Mouse (Mus musculus) spleen, adult 18-20 months (tissue): ENCODE data around the gene Brsk1.

ENCODE experiments used
- DNase-seq, 2 experiments: peaks; one replicate each; pipeline ENCODE4 v3.0.0; 2022; ENCODE audit warnings: mixed read lengths in 2 of 2

Brsk1 gene

DNA sequence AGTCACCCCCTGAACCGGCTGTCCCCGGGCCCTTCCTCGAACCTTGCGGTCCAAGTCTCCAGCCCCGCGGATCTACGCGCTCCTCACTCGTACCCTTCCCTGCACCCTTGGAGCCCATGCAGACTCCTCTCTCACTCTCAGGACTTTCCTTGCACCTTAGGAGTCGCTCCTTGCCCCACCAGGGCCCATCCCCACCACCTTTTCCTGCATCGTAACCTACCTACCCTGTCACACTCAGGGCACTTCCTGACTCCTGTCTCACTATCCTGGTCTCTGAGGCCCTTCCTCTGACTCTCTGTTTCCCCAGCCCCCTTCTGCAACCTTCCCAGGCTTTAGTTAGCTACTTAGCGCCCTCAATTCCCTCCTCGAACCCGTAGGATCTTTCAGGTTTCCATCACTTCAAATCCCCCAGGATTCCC lies 49.9 kb downstream of the Brsk1 start:
- DNase-seq: no peak

DNA sequence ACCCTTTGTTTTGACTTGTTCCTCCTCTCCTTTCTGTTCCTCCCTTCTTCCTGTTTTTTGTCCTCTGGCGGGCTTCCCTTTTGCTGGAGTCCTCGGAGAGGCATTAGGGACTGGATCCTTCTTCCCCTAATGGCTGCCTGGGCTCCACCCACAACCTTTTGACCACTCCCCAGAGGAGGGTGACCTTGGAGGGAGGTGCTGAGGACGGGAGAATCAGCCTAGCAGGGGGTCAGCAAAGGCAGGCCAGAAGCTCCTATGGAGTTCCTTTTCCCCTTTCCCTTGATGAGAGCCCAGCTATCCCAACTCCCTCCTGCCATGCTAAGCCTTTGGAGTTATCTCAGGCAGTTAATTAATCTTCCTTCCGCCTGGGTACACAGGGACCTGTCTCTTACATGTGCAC lies 50.7 kb downstream of the Brsk1 start:
- peak in 1 of 2 experiments; percentile 30 for DNase-seq

DNA sequence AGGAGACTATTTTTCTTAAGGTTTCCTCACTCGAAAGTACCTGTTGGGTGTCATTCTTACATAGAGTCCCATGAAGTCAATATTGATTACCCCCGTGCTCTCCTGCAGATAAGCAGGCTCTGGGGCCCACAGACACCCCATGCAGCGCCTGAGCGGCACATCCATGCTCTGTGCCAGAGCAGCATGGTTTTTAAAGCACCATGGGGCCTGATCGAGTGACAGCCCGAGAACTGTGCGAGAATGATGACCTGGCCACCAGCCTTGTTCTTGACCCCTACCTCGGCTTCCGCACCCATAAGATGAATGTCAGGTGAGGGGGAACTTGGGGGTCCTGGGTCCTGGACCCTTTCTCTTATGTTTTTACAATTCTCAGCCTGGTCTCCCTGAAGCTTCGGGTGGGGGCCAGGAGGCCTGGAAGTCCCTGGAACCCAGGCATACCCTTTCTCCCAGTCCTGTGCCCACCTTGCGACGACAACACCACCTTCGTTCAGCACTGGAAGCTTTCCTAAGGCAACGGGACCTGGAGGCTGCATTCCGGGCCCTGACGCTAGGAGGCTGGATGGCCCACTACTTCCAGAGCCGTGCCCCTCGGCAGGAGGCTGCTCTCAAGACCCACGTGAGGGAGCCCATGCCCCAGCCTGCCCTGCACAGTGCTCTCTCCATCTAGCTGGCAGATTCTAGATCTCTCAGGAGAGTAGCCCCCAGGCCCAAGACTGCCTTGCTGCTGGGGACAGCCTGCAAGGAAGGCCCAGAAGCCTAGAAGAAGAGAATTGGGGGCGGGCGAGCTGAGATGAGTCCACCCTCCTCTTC lies 51.5 kb downstream of the Brsk1 start:
- DNase-seq: no peak

DNA sequence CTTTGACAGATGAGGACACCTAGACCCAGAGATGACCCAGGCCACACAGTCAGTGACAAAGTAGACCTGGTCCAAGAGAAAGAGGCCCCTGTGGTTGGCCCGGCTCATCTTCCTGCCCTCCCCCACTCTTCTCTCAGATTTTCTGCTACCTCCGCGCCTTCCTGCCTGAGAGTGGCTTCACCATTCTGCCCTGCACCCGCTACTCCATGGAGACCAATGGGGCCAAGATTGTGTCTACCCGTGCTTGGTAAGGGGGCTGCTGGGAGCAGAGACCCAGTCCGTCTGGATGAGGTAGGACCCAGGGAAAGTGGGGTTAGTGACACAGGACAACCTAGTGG lies 52.0 kb downstream of the Brsk1 start:
- no peak for DNase-seq

DNA sequence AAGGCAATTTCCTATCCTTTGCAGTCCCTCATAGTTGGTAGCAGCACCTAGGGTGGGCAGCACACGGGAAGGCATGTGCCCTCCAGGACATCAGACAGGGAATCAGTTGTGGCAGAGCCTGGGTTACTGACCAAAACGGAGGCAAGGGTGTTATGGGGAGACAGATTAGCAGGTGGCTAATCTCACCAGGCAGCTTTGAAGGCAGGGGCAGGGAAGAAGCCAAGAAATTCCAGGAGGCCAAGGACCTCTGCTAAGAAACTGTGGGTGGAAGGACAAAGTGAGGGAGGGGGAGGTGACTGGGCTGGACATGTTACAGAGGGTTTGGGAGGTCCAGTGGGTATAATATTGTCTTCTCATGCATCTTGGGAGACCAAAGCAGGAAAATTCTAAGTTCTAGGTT lies 53.0 kb downstream of the Brsk1 start:
- no peak for DNase-seq

DNA sequence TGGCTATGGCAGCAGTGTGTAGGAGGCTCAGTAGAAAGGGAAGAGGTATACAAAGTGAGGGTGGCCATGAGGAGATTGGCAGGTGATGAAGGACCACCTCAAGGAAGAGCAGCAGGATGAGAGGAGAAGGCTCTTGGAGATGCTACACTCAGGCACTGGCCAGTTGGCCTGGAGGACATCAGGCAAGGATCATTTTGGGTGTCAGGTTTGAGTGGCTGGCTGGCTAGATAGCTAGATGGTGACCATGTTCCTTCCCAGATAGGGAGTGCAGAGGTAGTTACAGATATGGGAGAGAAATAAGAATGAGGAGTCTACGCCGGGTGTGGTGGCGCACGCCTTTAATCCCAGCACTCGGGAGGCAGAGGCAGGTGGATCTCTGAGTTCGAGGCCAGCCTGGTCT lies 54.5 kb downstream of the Brsk1 start:
- no peak for DNase-seq

DNA sequence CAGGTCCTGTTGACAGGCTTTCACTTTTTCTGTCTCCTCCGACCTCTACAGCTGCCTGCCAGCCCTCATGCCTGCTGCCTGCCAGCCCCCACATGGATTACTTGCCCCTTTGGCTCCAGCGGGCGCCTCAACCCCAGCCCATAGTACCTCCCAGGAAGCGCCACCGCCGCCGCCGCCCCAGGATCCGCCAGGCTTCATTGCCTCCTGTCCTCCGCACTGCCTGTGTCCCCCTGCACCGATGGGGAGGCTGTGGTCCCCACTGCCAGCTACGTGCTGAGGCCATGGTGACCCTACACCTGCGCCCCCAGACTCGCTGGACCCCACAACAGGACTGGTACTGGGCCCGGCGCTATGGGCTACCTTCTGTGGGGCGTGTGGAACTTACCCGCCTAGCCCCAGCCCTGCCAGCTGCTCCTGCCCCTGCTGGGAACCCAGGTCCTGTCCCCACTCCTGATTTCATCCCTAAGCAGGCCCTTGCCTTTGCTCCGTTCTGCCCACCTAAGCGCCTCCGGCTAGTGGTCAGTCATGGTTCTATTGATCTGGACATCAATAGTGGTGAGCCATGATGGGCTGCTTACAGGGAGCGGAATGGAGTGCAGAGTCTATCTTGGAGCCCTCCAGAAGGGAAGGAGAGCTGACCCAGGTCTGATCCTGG lies 56.0 kb downstream of the Brsk1 start:
- DNase-seq: no peak

DNA sequence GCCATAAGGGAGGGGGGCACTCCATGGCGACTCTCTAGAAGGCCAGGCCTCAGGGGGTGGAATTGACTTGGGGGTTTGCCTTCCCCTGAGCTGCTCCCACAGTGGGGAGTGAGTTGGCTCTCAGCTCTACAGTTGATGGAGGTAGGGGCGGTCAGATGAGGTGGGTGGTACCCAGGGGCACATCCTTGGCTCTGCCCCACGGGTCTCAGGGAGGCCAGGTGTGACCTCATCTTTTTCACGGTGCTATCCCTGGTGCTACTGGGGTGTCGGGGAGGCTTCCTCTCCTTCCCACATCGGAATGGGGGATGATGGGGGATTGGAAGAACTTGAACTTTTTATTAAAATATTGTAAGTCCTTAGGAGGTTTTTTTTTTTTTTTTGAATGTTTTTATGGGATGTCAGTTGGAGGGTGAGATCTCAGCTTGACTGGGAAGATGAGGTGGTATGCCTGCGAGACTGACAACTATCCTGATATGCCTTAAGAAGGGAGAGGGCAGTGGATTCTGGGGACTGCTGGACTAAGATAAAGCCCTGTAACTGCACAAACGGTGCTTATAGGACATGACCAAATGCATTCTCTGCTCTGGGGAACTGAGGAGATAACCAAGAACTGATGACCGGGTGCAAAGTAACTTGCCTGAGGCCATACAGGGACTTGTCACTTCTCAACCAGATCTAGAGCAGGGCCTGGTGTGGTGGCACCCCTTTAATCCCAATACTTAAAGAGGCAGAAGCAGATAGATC lies 56.9 kb downstream of the Brsk1 start:
- no peak for DNase-seq

DNA sequence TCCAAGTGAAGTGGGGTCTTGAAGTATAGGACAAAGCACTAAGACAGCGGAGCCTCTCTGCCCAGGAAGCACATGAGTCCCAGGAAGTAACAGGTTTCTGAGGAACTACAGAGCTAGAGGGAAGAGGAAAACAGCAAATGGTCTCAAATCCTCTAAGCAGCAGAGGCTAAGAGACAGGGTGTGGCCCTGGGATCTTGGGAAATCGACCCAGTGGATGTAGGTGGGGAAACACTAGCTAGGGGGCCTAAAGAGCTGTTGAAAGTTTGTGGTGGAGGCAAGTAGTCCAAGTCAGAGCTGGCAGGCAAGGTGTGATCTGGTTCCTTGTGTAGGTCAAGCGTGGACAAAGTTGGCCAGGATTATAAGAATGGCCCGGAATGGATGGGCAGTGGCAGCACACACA lies 57.9 kb downstream of the Brsk1 start:
- DNase-seq: no peak

DNA sequence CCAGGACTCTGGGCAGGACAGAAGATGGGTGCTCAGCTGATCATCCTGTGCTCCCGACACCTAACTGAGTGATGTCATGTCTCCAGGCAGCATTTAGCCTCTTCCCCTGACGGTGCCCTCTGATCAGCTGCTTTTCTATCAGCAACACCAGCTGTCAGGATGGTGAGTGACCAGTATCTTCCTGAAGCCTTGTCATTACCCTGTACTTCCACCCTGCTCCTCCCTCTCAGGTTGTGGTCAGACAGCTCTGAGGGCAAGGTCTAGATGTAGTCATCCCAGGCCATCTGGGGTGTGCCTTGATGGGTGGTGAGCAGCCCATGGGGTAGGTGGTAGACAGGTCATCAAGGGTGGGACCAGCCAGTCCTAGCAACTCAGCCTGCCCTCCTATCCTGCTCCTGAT lies 58.8 kb downstream of the Brsk1 start:
- no peak for DNase-seq

DNA sequence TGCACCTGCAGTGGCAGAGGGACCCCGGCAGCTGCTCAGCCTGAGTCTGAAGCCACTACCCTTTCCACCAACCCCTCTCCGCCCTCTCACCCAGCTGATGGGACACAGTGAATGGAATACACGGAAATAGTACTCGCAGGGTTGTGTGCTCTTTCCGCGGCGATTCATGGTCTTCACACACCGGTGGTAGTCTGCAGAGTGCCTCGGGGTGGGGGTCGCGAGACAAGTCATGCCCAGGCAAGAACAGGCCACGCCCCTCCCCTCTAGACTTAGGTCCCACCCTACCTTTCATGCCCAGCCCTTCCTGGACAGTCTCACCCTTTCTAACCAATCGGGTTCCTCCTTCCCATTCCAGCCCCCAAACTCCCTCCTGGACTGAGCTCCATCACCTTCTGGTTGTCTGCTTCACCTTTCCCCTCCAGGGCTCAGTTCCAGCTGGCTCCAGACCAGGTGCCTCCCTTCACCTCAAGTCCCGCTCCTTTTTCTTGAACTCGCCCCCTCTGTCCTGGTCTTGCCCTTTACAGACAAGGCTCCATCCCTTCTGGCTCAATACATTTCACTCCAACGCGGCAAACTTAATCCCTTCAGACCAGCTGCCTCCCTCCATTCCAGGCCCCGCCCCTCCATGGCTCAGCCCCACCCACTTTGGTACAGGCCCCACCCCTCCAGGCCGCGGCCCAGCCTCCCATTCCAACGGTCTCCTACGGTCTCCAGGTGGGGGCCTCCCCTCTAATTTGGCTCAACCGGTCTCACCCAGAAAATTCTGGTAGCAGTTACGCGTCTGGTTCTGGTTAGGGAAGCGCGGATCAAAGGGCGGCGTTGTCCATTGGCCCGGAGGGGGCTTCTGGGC lies 61.8 kb downstream of the Brsk1 start:
- peak in 1 of 2 experiments; percentile 30 for DNase-seq

DNA sequence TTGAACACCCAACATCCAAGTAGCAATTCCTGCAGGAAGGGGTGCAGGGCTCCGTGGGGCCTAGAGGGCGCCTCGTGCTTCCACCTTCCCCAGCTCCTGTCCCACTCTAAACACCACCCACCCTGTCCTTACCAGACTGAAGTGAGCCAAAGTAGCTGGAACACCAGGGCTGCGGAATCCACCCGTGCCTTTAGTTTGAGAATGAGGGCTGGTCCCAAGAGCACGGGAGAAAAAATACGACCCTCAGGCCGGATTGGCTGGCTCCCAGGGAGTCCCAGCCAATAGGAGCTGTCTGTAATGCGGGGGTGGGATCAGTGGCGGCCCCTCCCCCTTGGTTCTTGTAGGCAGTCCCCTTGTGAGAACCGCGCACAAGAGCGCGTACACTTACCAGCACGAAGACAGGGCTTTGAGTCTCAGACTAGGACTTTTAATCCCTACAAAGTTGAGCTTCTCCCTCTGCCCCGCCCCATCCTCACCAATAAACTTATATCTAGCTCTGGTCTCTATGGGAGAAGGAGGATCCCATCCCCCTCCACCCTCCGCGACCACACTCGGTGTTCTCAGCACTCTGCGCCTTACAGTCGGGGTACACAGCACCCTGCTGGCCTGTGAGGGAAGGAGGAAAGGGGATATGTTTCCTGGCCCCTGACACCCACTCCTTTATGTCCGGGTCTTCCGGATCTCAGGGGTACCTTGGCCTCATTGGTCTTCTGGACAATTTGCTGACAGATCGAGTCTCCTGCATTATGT lies 62.6 kb downstream of the Brsk1 start, which contains the start of gene Cox6b2:
Gene Cox6b2 (minus strand): TSS at position 274 of the 750 bp plus-strand sequence.
- DNase-seq: peak; percentile 50 to 55

DNA sequence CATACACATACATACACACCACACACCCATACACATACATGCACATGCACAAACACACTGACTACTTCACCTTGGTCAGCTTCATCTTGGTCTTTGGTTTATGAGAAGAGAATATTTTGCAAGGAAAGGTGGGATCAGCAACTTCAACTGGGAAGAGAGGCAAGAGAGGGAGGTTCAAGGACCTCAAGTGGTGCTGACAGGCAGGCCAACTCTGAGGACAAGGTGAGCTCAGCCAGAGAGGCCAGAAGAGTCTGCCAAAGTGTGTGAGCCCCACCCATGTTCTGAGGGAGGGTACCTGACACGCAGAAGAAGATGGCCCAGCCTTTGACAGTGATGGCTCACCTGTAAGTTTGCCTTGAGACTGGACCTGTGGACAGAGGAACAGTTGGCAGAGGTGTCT lies 69.3 kb downstream of the Brsk1 start:
- DNase-seq: no peak

DNA sequence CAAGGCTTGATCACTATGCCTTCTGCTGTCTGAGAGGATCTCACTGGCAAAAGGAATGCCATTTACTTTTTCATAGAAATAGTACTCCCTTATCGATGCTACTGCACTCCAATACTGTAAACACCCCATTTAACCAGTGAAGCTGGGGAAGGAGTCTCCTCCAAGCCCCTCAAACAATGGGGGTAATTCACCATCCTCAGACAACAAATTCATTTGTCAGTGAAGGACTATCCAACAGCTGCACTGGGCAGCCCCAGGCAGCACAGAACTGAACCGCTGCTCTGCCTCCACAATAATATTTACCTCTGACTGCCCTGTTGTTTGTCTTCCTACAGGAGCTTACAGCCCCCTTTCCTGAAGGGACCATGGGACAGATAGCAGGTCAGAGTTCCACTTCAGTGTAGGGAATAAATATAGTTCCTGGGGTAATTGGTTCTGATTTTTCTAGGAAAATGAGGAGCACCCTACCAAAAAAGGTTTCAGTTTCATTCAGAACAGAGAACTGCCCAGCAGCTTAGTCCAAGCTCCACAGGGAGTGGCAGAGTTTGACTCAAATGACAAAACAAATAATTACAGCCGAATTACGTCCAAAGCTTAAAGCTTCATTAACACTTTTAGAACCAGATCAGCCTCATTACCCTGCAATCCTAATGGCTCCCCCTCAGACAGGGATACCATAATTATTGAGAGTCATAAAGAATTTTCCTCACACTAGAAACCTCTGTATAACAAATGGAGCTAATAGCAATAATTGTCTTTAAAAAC lies 74.7 kb downstream of the Brsk1 start:
- no peak for DNase-seq
